Mouse (Mus musculus): ENCODE results near the gene Gm20431. TPM values are rescaled to one million over a fixed set of nuclear protein-coding genes. Genes with fewer than 3 reads are reported as not detected.

Gm20431 gene
- polyA plus RNA-seq, 1 experiment: 41.0 TPM

- Histone ChIP-seq H3K27ac (ENCODE audit: control insufficient read depth, insufficient read depth, low read depth, low read length) (no peak overlapping the region), H3K36me3 (ENCODE audit: control insufficient read depth, insufficient read depth, low read length) (no peaks in the 10 kb centered on the region; the same call in none of the 2 replicates), H3K27me3 (ENCODE audit: control insufficient read depth, insufficient read depth, low read length) (no peaks in the 10 kb centered on the region), H3K4me1 (ENCODE audit: control insufficient read depth, insufficient read depth, low read length) (peaks cover 18% of the 10 kb centered on the region), H3K4me3 (ENCODE audit: control insufficient read depth, low read depth, low read length) (no peak overlapping the region)
- TF ChIP-seq POLR2A (IDR thresholded peaks at IDR 0.05; ENCODE audit: control insufficient read depth, low read depth, low read length) (no peak), CTCF (IDR thresholded peaks at IDR 0.05; ENCODE audit: control insufficient read depth, insufficient read depth, insufficient replicate concordance, low read depth, low read length) (no peak)
Observed at GRCm38 (mm10) chr2:167628872-167629271, 32.4 kb downstream of the Gm20431 start.

- Histone ChIP-seq H3K27ac (ENCODE audit: control insufficient read depth, insufficient read depth, low read depth, low read length) (no peak overlapping the region), H3K27me3 (ENCODE audit: control insufficient read depth, insufficient read depth, low read length) (no peaks in the 10 kb centered on the region), H3K4me1 (ENCODE audit: control insufficient read depth, insufficient read depth, low read length) (peaks cover 10% of the 10 kb centered on the region), H3K36me3 (ENCODE audit: control insufficient read depth, insufficient read depth, low read length) (no peaks in the 10 kb centered on the region; the same call in none of the 2 replicates), H3K4me3 (ENCODE audit: control insufficient read depth, low read depth, low read length) (no peak overlapping the region)
- TF ChIP-seq CTCF (IDR thresholded peaks at IDR 0.05; ENCODE audit: control insufficient read depth, insufficient read depth, insufficient replicate concordance, low read depth, low read length) (no peak), POLR2A (IDR thresholded peaks at IDR 0.05; ENCODE audit: control insufficient read depth, low read depth, low read length) (no peak)
Observed at GRCm38 (mm10) chr2:167627019-167627418, 34.3 kb downstream of the Gm20431 start.

- H3K36me3 ChIP-seq (ENCODE audit: control insufficient read depth, insufficient read depth, low read length): no peaks in the 10 kb centered on the region; the same call in none of the 2 replicates
- H3K27me3 ChIP-seq (ENCODE audit: control insufficient read depth, insufficient read depth, low read length): no peaks in the 10 kb centered on the region
- H3K27ac ChIP-seq (ENCODE audit: control insufficient read depth, insufficient read depth, low read depth, low read length): no peak overlapping the region
- H3K4me1 ChIP-seq (ENCODE audit: control insufficient read depth, insufficient read depth, low read length): peaks cover 6% of the 10 kb centered on the region
- no peak for TF ChIP-seq POLR2A (IDR thresholded peaks at IDR 0.05; ENCODE audit: control insufficient read depth, low read depth, low read length)
- no peak for TF ChIP-seq CTCF (IDR thresholded peaks at IDR 0.05; ENCODE audit: control insufficient read depth, insufficient read depth, insufficient replicate concordance, low read depth, low read length)
- no peak overlapping the region for H3K4me3 ChIP-seq (ENCODE audit: control insufficient read depth, low read depth, low read length)
Observed at GRCm38 (mm10) chr2:167625670-167626069, 35.6 kb downstream of the Gm20431 start.

GRCm38 (mm10) chr2:167624368-167625075 is 36.8 kb downstream of the Gm20431 start:
- H3K27ac ChIP-seq (ENCODE audit: control insufficient read depth, insufficient read depth, low read depth, low read length): no peak overlapping the region
- H3K36me3 ChIP-seq (ENCODE audit: control insufficient read depth, insufficient read depth, low read length): no peaks in the 10 kb centered on the region; the same call in none of the 2 replicates
- no peak overlapping the region for H3K4me3 ChIP-seq (ENCODE audit: control insufficient read depth, low read depth, low read length)
- H3K4me1 ChIP-seq (ENCODE audit: control insufficient read depth, insufficient read depth, low read length): no peaks in the 10 kb centered on the region
- no peak for TF ChIP-seq CTCF (IDR thresholded peaks at IDR 0.05; ENCODE audit: control insufficient read depth, insufficient read depth, insufficient replicate concordance, low read depth, low read length)
- TF ChIP-seq POLR2A (IDR thresholded peaks at IDR 0.05; ENCODE audit: control insufficient read depth, low read depth, low read length): no peak
- no peaks in the 10 kb centered on the region for H3K27me3 ChIP-seq (ENCODE audit: control insufficient read depth, insufficient read depth, low read length)

GRCm38 (mm10) chr2:167622965-167623364 is 38.3 kb downstream of the Gm20431 start:
- no peaks in the 10 kb centered on the region for H3K27me3 ChIP-seq (ENCODE audit: control insufficient read depth, insufficient read depth, low read length)
- H3K4me3 ChIP-seq (ENCODE audit: control insufficient read depth, low read depth, low read length): no peak overlapping the region
- H3K4me1 ChIP-seq (ENCODE audit: control insufficient read depth, insufficient read depth, low read length): no peaks in the 10 kb centered on the region
- no peak overlapping the region for H3K27ac ChIP-seq (ENCODE audit: control insufficient read depth, insufficient read depth, low read depth, low read length)
- TF ChIP-seq POLR2A (IDR thresholded peaks at IDR 0.05; ENCODE audit: control insufficient read depth, low read depth, low read length) (no peak), CTCF (IDR thresholded peaks at IDR 0.05; ENCODE audit: control insufficient read depth, insufficient read depth, insufficient replicate concordance, low read depth, low read length) (no peak)
- H3K36me3 ChIP-seq (ENCODE audit: control insufficient read depth, insufficient read depth, low read length): no peaks in the 10 kb centered on the region

GRCm38 (mm10) chr2:167622352-167622751 is 38.9 kb downstream of the Gm20431 start:
- Histone ChIP-seq H3K4me1 (ENCODE audit: control insufficient read depth, insufficient read depth, low read length) (no peaks in the 10 kb centered on the region), H3K4me3 (ENCODE audit: control insufficient read depth, low read depth, low read length) (no peak overlapping the region), H3K36me3 (ENCODE audit: control insufficient read depth, insufficient read depth, low read length) (no peaks in the 10 kb centered on the region), H3K27me3 (ENCODE audit: control insufficient read depth, insufficient read depth, low read length) (no peaks in the 10 kb centered on the region), H3K27ac (ENCODE audit: control insufficient read depth, insufficient read depth, low read depth, low read length) (no peak overlapping the region)
- TF ChIP-seq POLR2A (IDR thresholded peaks at IDR 0.05; ENCODE audit: control insufficient read depth, low read depth, low read length) (no peak), CTCF (IDR thresholded peaks at IDR 0.05; ENCODE audit: control insufficient read depth, insufficient read depth, insufficient replicate concordance, low read depth, low read length) (no peak)

GRCm38 (mm10) chr2:167621255-167622087 is 39.8 kb downstream of the Gm20431 start:
- no peak overlapping the region for H3K27ac ChIP-seq (ENCODE audit: control insufficient read depth, insufficient read depth, low read depth, low read length)
- H3K27me3 ChIP-seq (ENCODE audit: control insufficient read depth, insufficient read depth, low read length): no peaks in the 10 kb centered on the region
- H3K4me3 ChIP-seq (ENCODE audit: control insufficient read depth, low read depth, low read length): no peak overlapping the region
- no peaks in the 10 kb centered on the region for H3K4me1 ChIP-seq (ENCODE audit: control insufficient read depth, insufficient read depth, low read length)
- TF ChIP-seq CTCF (IDR thresholded peaks at IDR 0.05; ENCODE audit: control insufficient read depth, insufficient read depth, insufficient replicate concordance, low read depth, low read length): no peak
- TF ChIP-seq POLR2A (IDR thresholded peaks at IDR 0.05; ENCODE audit: control insufficient read depth, low read depth, low read length): no peak
- no peaks in the 10 kb centered on the region for H3K36me3 ChIP-seq (ENCODE audit: control insufficient read depth, insufficient read depth, low read length)

Measured in testis, adult 2 months (tissue).